Mouse (Mus musculus) ES-E14 (cell line): ENCODE results near the gene Cebpg. TPM values are rescaled to one million over a fixed set of nuclear protein-coding genes. Genes with fewer than 3 reads are reported as not detected.

Experiments used
- DNase-seq: peaks from one replicate; pipeline ENCODE4 v3.0.0-alpha.2; 2013; ENCODE audit warnings: low read depth, low spot score
- H3K27ac ChIP-seq: 2 replicates; pipeline ENCODE4 v1.5.1; 2012; ENCODE audit warnings: low read depth, mild to moderate bottlenecking, low read length, moderate library complexity, mixed read lengths; ENCODE audit not compliant: poor library complexity, insufficient read depth, severe bottlenecking
- H3K36me3 ChIP-seq: 2 replicates; pipeline ENCODE4 v1.6.1; 2012; ENCODE audit warnings: mild to moderate bottlenecking, low read length, moderate library complexity, mixed read lengths; ENCODE audit not compliant: control insufficient read depth, poor library complexity, insufficient read depth, severe bottlenecking
- H3K4me1 ChIP-seq, 2 experiments: fragments of 150-350 bp in 1 of 2; sonication (generic) in 1 of 2; 2 replicates each; pipeline ENCODE4 v1.6.1; 2012; ENCODE audit warnings: low read length in 2 of 2, mild to moderate bottlenecking in 1 of 2, mixed read lengths in 1 of 2; ENCODE audit not compliant: control insufficient read depth in 2 of 2, insufficient read depth in 2 of 2, poor library complexity in 1 of 2
- H3K4me3 ChIP-seq, 2 experiments: fragments of 150-350 bp in 1 of 2; sonication (generic) in 1 of 2; 2 replicates each; pipeline ENCODE4 v1.5.1; 2012; ENCODE audit warnings: low read length in 2 of 2, low read depth in 1 of 2, mild to moderate bottlenecking in 1 of 2, mixed read lengths in 1 of 2; ENCODE audit not compliant: insufficient read depth in 1 of 2, poor library complexity in 1 of 2, severe bottlenecking in 1 of 2
- H3K9ac ChIP-seq: 2 replicates; pipeline ENCODE4 v1.6.1; 2012; ENCODE audit warnings: low read depth, mild to moderate bottlenecking, low read length, mixed read lengths; ENCODE audit not compliant: poor library complexity, insufficient read depth, severe bottlenecking
- H3K9me3 ChIP-seq: fragments of 150-350 bp; sonication (generic); 2 replicates; pipeline ENCODE4 v1.6.1; 2012; ENCODE audit warnings: low read depth, mild to moderate bottlenecking, low read length; ENCODE audit not compliant: control insufficient read depth, insufficient read depth
- CHD2 ChIP-seq: IDR thresholded peaks from 2 replicates; pipeline ENCODE4 v1.6.1; 2014; ENCODE audit warnings: mild to moderate bottlenecking, low read depth, low read length, inconsistent platforms
- HCFC1 ChIP-seq: IDR thresholded peaks from 2 replicates; pipeline ENCODE4 v1.6.1; 2012; ENCODE audit warnings: low read length, inconsistent platforms, borderline replicate concordance; ENCODE audit not compliant: insufficient read depth
- MAFK ChIP-seq: IDR thresholded peaks from 2 replicates; pipeline ENCODE4 v1.6.1; 2014; ENCODE audit warnings: mild to moderate bottlenecking, low read depth, low read length, inconsistent platforms; ENCODE audit not compliant: insufficient read depth
- ZC3H11A ChIP-seq: IDR thresholded peaks from 2 replicates; pipeline ENCODE4 v1.6.1; 2012; ENCODE audit warnings: low read depth, mild to moderate bottlenecking, inconsistent platforms, low read length, borderline replicate concordance
- ZNF384 ChIP-seq: IDR thresholded peaks from 2 replicates; pipeline ENCODE4 v1.6.1; 2012; ENCODE audit warnings: low read depth, low read length, inconsistent platforms
- in situ Hi-C, 2 experiments: fragments of 600-800 bp; cut with MboI; formaldehyde crosslinking; loops; one replicate each; pipeline ENCODE4 v1.15.1; 2025; ENCODE audit warnings: low sequenced_read_pairs in 2 of 2, inconsistent platforms in 1 of 2; ENCODE audit not compliant: unreplicated experiment in 2 of 2
- total RNA-seq: library from RNA; depleted of rRNA; stranded (reverse); fragments of 300-350 nt; gene quantifications from 2 replicates; pipeline ENCODE4 v1.2.3, GENCODE M21; 2012

Gene Cebpg
- total RNA-seq, 1 experiment = 14.0 TPM

GRCm38 (mm10) chr7:35035565-35035964, 20.8 kb downstream of the Cebpg start:
- Histone ChIP-seq H3K9ac (no peak overlapping the region), H3K36me3 (peaks cover 16% of the 10 kb centered on the region), H3K9me3 (no peaks in the 10 kb centered on the region), H3K4me3 (no peak overlapping the region), H3K27ac (no peak overlapping the region), H3K4me1 (no peaks in the 10 kb centered on the region)
- no peak for DNase-seq
- TF ChIP-seq ZNF384 = no peak
- no peak for TF ChIP-seq HCFC1
- TF ChIP-seq ZC3H11A = no peak
- no peak for TF ChIP-seq MAFK
- TF ChIP-seq CHD2 = no peak
- in situ Hi-C loops = no loop called here

DNA sequence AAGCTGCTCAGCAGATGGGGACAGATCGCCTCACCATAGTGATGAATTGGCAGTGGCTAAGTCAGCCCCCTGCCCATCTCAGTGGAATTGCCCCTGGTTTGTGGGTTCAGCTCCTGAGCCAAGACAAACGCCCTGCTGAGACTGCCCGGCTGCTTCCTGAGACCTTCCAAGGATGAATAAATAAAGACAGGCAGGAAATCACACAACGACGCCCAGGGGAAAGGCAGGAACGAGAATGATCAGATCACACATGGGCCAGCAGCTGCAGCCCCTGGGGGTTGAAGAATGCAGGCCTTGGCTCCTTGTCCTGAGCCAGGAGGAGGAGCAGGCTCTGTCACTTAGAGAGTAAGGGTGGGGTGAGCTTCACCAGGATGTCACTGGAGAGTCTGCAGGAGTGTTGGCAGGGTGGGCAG, 21.2 kb downstream of the Cebpg start:
- no peak for DNase-seq
- no peaks in the 10 kb centered on the region for H3K4me1 ChIP-seq
- no peak overlapping the region for H3K4me3 ChIP-seq
- in situ Hi-C loops = no loop called here
- no peak for TF ChIP-seq MAFK
- no peak for TF ChIP-seq CHD2
- TF ChIP-seq ZNF384 = no peak
- no peak for TF ChIP-seq ZC3H11A
- no peak for TF ChIP-seq HCFC1
- H3K9ac ChIP-seq = no peak overlapping the region
- H3K36me3 ChIP-seq = peaks cover 18% of the 10 kb centered on the region
- H3K9me3 ChIP-seq = no peaks in the 10 kb centered on the region
- no peak overlapping the region for H3K27ac ChIP-seq

DNA sequence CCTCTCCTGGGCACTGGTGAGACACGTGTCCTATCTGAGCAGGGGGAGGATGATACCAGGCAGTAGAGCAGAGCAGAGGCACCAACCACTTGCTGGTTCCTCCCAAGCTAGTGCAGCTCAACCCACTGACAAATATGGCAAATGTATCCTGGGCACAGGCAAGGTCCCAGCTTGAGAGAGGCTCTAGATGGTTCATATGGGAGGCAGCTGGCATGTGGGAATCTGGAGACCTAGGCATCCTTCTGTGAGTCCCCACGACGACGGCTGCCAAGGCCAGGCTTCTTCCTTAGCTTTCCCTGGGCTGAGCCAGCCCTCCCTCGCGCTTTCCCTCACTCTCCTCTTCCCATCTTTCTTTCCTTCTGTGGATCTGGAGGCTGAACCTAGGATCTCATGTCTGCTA, 25.8 kb downstream of the Cebpg start:
- no peak for DNase-seq
- no peak overlapping the region for H3K9ac ChIP-seq
- H3K27ac ChIP-seq = no peak overlapping the region
- in situ Hi-C loops = no loop called here
- no peak overlapping the region for H3K4me3 ChIP-seq
- peaks cover 0 to 4% of the 10 kb centered on the region in 2 experiments; a peak in 1 of 4 replicates for H3K4me1 ChIP-seq
- TF ChIP-seq CHD2 (no peak), ZNF384 (no peak), MAFK (no peak), ZC3H11A (no peak), HCFC1 (no peak)
- peaks cover 20% of the 10 kb centered on the region for H3K36me3 ChIP-seq
- no peaks in the 10 kb centered on the region for H3K9me3 ChIP-seq

GRCm38 (mm10) chr7:35029648-35030047, 26.7 kb downstream of the Cebpg start:
- peaks cover 0 to 4% of the 10 kb centered on the region in 2 experiments; a peak in 1 of 4 replicates for H3K4me1 ChIP-seq
- TF ChIP-seq CHD2 = no peak
- TF ChIP-seq HCFC1 = no peak
- H3K36me3 ChIP-seq = peaks cover 19% of the 10 kb centered on the region
- H3K27ac ChIP-seq = no peak overlapping the region
- H3K9ac ChIP-seq = no peak overlapping the region
- H3K9me3 ChIP-seq = no peaks in the 10 kb centered on the region
- no peak for DNase-seq
- no peak overlapping the region for H3K4me3 ChIP-seq
- in situ Hi-C loops = no loop called here

DNA sequence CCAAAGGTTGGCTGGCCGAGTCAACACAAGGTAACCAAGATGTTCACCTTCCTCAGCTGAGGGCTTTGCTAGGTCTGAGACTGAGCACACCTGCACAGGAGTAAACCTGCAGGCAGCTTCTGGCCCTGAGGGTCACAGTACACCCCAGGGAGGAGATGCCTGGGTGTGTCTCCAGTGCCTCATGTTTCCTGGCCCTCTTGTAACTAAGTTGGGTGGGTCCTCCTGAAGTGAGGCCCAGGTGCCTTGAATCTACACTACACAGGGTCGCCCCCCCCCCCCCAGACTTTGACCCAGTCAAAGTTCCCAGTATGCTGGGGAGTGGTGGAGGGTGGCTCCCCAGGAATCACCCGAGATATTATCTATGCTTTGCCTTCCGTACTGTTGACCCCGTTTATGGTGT, 27.1 kb downstream of the Cebpg start:
- in situ Hi-C loops = no loop called here
- Histone ChIP-seq H3K27ac (no peak overlapping the region), H3K4me1 (peaks cover 0 to 4% of the 10 kb centered on the region in 2 experiments; a peak in 1 of 4 replicates), H3K4me3 (no peak overlapping the region), H3K9me3 (no peaks in the 10 kb centered on the region), H3K36me3 (peaks cover 19% of the 10 kb centered on the region), H3K9ac (no peak overlapping the region)
- TF ChIP-seq ZC3H11A (no peak), MAFK (no peak)
- no peak for DNase-seq
